Mouse (Mus musculus) ES-CJ7 (cell line): ENCODE data around the gene Cldn9.

Experiments
- DNase-seq: peaks from one replicate; pipeline ENCODE4 v3.0.0; 2011; ENCODE audit warnings: low read depth, low spot score

Gene Cldn9

GRCm38 (mm10) chr17:23680336-23680735 lies 3.5 kb downstream of the Cldn9 start:
- DNase-seq: no peak

GRCm38 (mm10) chr17:23679127-23679835 lies 4.5 kb downstream of the Cldn9 start, which contains the start of gene Cldn6:
Gene Cldn6, plus strand, starts transcription at chr17:23679249.
- peak; percentile 60 for DNase-seq

- DNase-seq: peak; percentile 79
These were observed 6.6 kb downstream of the Cldn9 start, which contains the start of gene Tnfrsf12a for GRCm38 (mm10) chr17:23677236-23677679. Gene Tnfrsf12a, minus strand, starts transcription at chr17:23677468.

GRCm38 (mm10) chr17:23676473-23677031 lies 7.3 kb downstream of the Cldn9 start:
- DNase-seq: no peak

GRCm38 (mm10) chr17:23675564-23676281 lies 8.1 kb downstream of the Cldn9 start:
- DNase-seq: peak; percentile 58

- no peak for DNase-seq
These were observed 8.7 kb downstream of the Cldn9 start for GRCm38 (mm10) chr17:23675127-23675526.

GRCm38 (mm10) chr17:23674271-23674952 lies 9.4 kb downstream of the Cldn9 start:
- no peak for DNase-seq

- peak; percentile 99 for DNase-seq
These were observed 10.3 kb downstream of the Cldn9 start, which contains the start of the genes Hcfc1r1 and Thoc6 for GRCm38 (mm10) chr17:23673424-23674073. Gene Hcfc1r1, plus strand, starts transcription at chr17:23673596. Gene Thoc6, minus strand, starts transcription at chr17:23673882.

GRCm38 (mm10) chr17:23672761-23673160 lies 11.1 kb downstream of the Cldn9 start:
- DNase-seq: no peak

GRCm38 (mm10) chr17:23671519-23671918 lies 12.3 kb downstream of the Cldn9 start:
- DNase-seq: no peak

- peak; percentile 56 for DNase-seq
These were observed 13.2 kb downstream of the Cldn9 start for GRCm38 (mm10) chr17:23670516-23671074.

- DNase-seq: no peak
These were observed 18.3 kb downstream of the Cldn9 start for GRCm38 (mm10) chr17:23665511-23665910.

- DNase-seq: peak; percentile 80
These were observed 19.2 kb downstream of the Cldn9 start for GRCm38 (mm10) chr17:23664556-23665021.

- DNase-seq: peak; percentile 83
These were observed 22.3 kb downstream of the Cldn9 start for GRCm38 (mm10) chr17:23661526-23661925.

- DNase-seq: no peak
These were observed 23.0 kb downstream of the Cldn9 start for GRCm38 (mm10) chr17:23660876-23661200.

- peak; percentile 68 for DNase-seq
These were observed 23.5 kb downstream of the Cldn9 start, which contains the start of gene Bicdl2 for GRCm38 (mm10) chr17:23660117-23660875. Gene Bicdl2, plus strand, starts transcription at chr17:23660506.

GRCm38 (mm10) chr17:23658450-23658849 lies 25.4 kb downstream of the Cldn9 start:
- DNase-seq: no peak

- DNase-seq: no peak
These were observed 29.4 kb downstream of the Cldn9 start for GRCm38 (mm10) chr17:23654410-23654809.

- DNase-seq: no peak
These were observed 29.8 kb downstream of the Cldn9 start for GRCm38 (mm10) chr17:23654001-23654400.

- no peak for DNase-seq
These were observed 30.5 kb downstream of the Cldn9 start for GRCm38 (mm10) chr17:23653324-23653723.
